Mouse (Mus musculus) liver, postnatal 0 days (tissue): ENCODE data around the gene Rasgef1c.

Source experiments
- CTCF ChIP-seq: sonication (generic); IDR thresholded peaks from 2 replicates; pipeline ENCODE4 v1.5.1; 2016; ENCODE audit warnings: antibody characterized with exemption, low read depth
- EP300 ChIP-seq: IDR thresholded peaks from 2 replicates; pipeline ENCODE4 v1.6.1; 2016; ENCODE audit warnings: antibody characterized with exemption, low read depth, mild to moderate bottlenecking

GRCm38 (mm10) chr11:49926183-49926582 lies 24.5 kb downstream of the Rasgef1c start:
- TF ChIP-seq CTCF = no peak
- no peak for TF ChIP-seq EP300
